Mouse (Mus musculus): Measurements from ENCODE around the gene Samd14. TPM values are rescaled to one million over a fixed set of nuclear protein-coding genes. Genes with fewer than 3 reads are reported as not detected.

Gene Samd14
- polyA plus RNA-seq, 1 experiment from 2014 or later: 36.7 TPM

Other genes starting within 250 kb of the Samd14 start
- not detected in 2 replicates for gene Tmem92, start 227.2 kb upstream of the Samd14 start, polyA plus RNA-seq (2016; fragmentation: Nextera tagmentation; extraction: Ambion mirVana)
- 62.2 and 65.3 TPM in 2 replicates for gene Col1a1, start 73.7 kb upstream of the Samd14 start, polyA plus RNA-seq (2016; fragmentation: Nextera tagmentation; extraction: Ambion mirVana)
- gene Hils1, start 42.3 kb upstream of the Samd14 start, polyA plus RNA-seq (2016; fragmentation: Nextera tagmentation; extraction: Ambion mirVana): not detected in 2 replicates
- not detected in 2 replicates for gene Sgca, start 33.6 kb upstream of the Samd14 start, polyA plus RNA-seq (2016; fragmentation: Nextera tagmentation; extraction: Ambion mirVana)
- gene Ppp1r9b, start 18.8 kb upstream of the Samd14 start, polyA plus RNA-seq (2016; fragmentation: Nextera tagmentation; extraction: Ambion mirVana): 8.7 and 10.7 TPM in 2 replicates
- 12.1 and 12.5 TPM in 2 replicates for gene Pdk2, start 31.5 kb downstream of the Samd14 start, polyA plus RNA-seq (2016; fragmentation: Nextera tagmentation; extraction: Ambion mirVana)
- gene Itga3, start 66.9 kb downstream of the Samd14 start, polyA plus RNA-seq (2016; fragmentation: Nextera tagmentation; extraction: Ambion mirVana): 5.5 and 6.5 TPM in 2 replicates
- 3.5 and 3.6 TPM in 2 replicates for gene Dlx3, start 110.2 kb downstream of the Samd14 start, polyA plus RNA-seq (2016; fragmentation: Nextera tagmentation; extraction: Ambion mirVana)
- gene Dlx4, start 136.4 kb downstream of the Samd14 start, polyA plus RNA-seq (2016; fragmentation: Nextera tagmentation; extraction: Ambion mirVana): 0.21 and 0.26 TPM in 2 replicates

Measured in forebrain, embryonic 10.5 days (tissue).